Mouse (Mus musculus) macrophage (primary cell): ENCODE measurements around the gene Cpm. TPM values are rescaled to one million over a fixed set of nuclear protein-coding genes. Genes with fewer than 3 reads are reported as not detected.
"Not testable (repeated sequence)": the region's sequence is repeated elsewhere in the genome, so short reads cannot be mapped to it uniquely, and the experiment has no call there.

Source experiments
- H3K27ac ChIP-seq: fragments of 350-480 bp; formaldehyde crosslinking; 2 replicates; pipeline ENCODE4 v1.9.0; 2021
- H3K36me3 ChIP-seq: fragments of 350-480 bp; formaldehyde crosslinking; 2 replicates; pipeline ENCODE4 v1.9.0; 2021; ENCODE audit errors: inconsistent target
- H3K4me3 ChIP-seq: fragments of 350-480 bp; formaldehyde crosslinking; 2 replicates; pipeline ENCODE4 v1.9.0; 2021; ENCODE audit errors: inconsistent target
- H3K79me2 ChIP-seq: fragments of 350-480 bp; formaldehyde crosslinking; 2 replicates; pipeline ENCODE4 v1.9.0; 2021; ENCODE audit errors: inconsistent target
- WGBS: methylation state at CpG from one replicate; pipeline ENCODE4 v1.1.7; 2026; ENCODE audit warnings: inconsistent platforms; ENCODE audit not compliant: missing documents; 5-methylcytosine and 5-hydroxymethylcytosine counted together
- polyA plus RNA-seq: library from polyadenylated mRNA; stranded (reverse); fragments of 250-400 nt; gene quantifications from 3 replicates; pipeline ENCODE4 v1.2.4, GENCODE M21; 2018; ENCODE audit warnings: inconsistent platforms

The Cpm gene
- polyA plus RNA-seq, 1 experiment from 2014 or later: 0.07 TPM

GRCm38 (mm10) chr10:117589144-117589940 lies 40.0 kb upstream of the Cpm start:
- Histone ChIP-seq H3K4me3 (no peak overlapping the region), H3K79me2 (no peaks in the 10 kb centered on the region), H3K36me3 (no peaks in the 10 kb centered on the region), H3K27ac (no peak overlapping the region)
- 80% methylated on average over 8 of the region's 8 CpGs for WGBS

- H3K36me3 ChIP-seq: no peaks in the 10 kb centered on the region
- H3K27ac ChIP-seq: no peak overlapping the region
- 87% methylated on average over 13 of the region's 13 CpGs for WGBS
- no peaks in the 10 kb centered on the region for H3K79me2 ChIP-seq
- H3K4me3 ChIP-seq: no peak overlapping the region
Measured at GRCm38 (mm10) chr10:117590331-117591301, 38.7 kb upstream of the Cpm start.

- Histone ChIP-seq H3K36me3 (no peaks in the 10 kb centered on the region), H3K79me2 (no peaks in the 10 kb centered on the region), H3K4me3 (no peak overlapping the region), H3K27ac (no peak overlapping the region)
- 51% methylated on average over 9 of the region's 9 CpGs for WGBS
Measured at GRCm38 (mm10) chr10:117591766-117592165, 37.5 kb upstream of the Cpm start.

- Histone ChIP-seq H3K27ac (no peak overlapping the region), H3K79me2 (no peaks in the 10 kb centered on the region), H3K36me3 (no peaks in the 10 kb centered on the region), H3K4me3 (no peak overlapping the region)
- WGBS: 87% methylated on average over 7 of the region's 7 CpGs
Measured at GRCm38 (mm10) chr10:117592306-117593040, 36.8 kb upstream of the Cpm start.

GRCm38 (mm10) chr10:117593041-117593570 lies 36.2 kb upstream of the Cpm start:
- 98% methylated on average over 3 of the region's 5 CpGs for WGBS

GRCm38 (mm10) chr10:117593857-117594256 lies 35.4 kb upstream of the Cpm start:
- Histone ChIP-seq H3K36me3 (no peaks in the 10 kb centered on the region), H3K4me3 (no peak overlapping the region), H3K79me2 (no peaks in the 10 kb centered on the region), H3K27ac (no peak overlapping the region)
- WGBS: 97% methylated on average over 13 of the region's 13 CpGs

More at GRCm38 (mm10) chr10:117593041-117593570, 36.2 kb upstream of the Cpm start:
- Histone ChIP-seq H3K4me3 (no peak overlapping the region), H3K79me2 (no peaks in the 10 kb centered on the region), H3K27ac (no peak overlapping the region), H3K36me3 (no peaks in the 10 kb centered on the region)

- Histone ChIP-seq H3K4me3 (no peak overlapping the region), H3K36me3 (no peaks in the 10 kb centered on the region), H3K27ac (no peak overlapping the region), H3K79me2 (no peaks in the 10 kb centered on the region)
- 94% methylated on average over 17 of the region's 17 CpGs for whole genome bisulfite sequencing
Measured at GRCm38 (mm10) chr10:117594291-117594850, 34.9 kb upstream of the Cpm start.

GRCm38 (mm10) chr10:117594913-117595312 lies 34.4 kb upstream of the Cpm start:
- Histone ChIP-seq H3K27ac (no peak overlapping the region), H3K79me2 (no peaks in the 10 kb centered on the region), H3K36me3 (no peaks in the 10 kb centered on the region), H3K4me3 (no peak overlapping the region)
- WGBS: 94% methylated on average over 13 of the region's 13 CpGs

- 52% methylated on average over 13 of the region's 13 CpGs for WGBS
- Histone ChIP-seq H3K79me2 (no peaks in the 10 kb centered on the region), H3K4me3 (no peak overlapping the region), H3K27ac (no peak overlapping the region), H3K36me3 (no peaks in the 10 kb centered on the region)
Measured at GRCm38 (mm10) chr10:117595442-117596164, 33.7 kb upstream of the Cpm start.

- Histone ChIP-seq H3K36me3 (no peaks in the 10 kb centered on the region), H3K79me2 (no peaks in the 10 kb centered on the region), H3K4me3 (no peak overlapping the region), H3K27ac (no peak overlapping the region)
- WGBS: 66% methylated on average over 9 of the region's 9 CpGs
Measured at GRCm38 (mm10) chr10:117596165-117596735, 33.0 kb upstream of the Cpm start.

- Histone ChIP-seq H3K27ac (no peak overlapping the region), H3K36me3 (no peaks in the 10 kb centered on the region), H3K79me2 (no peaks in the 10 kb centered on the region), H3K4me3 (no peak overlapping the region)
- WGBS: 100% methylated on average over 5 of the region's 5 CpGs
Measured at GRCm38 (mm10) chr10:117596771-117597324, 32.5 kb upstream of the Cpm start.

- H3K79me2 ChIP-seq, H3K36me3 ChIP-seq, H3K27ac ChIP-seq, H3K4me3 ChIP-seq: not testable (repeated sequence)
- 86% methylated on average over 16 of the region's 16 CpGs for WGBS
Measured at GRCm38 (mm10) chr10:117597371-117598265, 31.7 kb upstream of the Cpm start.
